Mouse (Mus musculus): ENCODE measurements around the gene Tfam.

Gene Tfam

GRCm38 (mm10) chr10:71238240-71238554, at the start of gene Tfam:
Gene Tfam, minus strand, starts transcription at chr10:71238280.
- no peak for DNase-seq

- peak; percentile 89 for DNase-seq
Measured at GRCm38 (mm10) chr10:71285126-71285580, 47.1 kb upstream of the Tfam start, which contains the start of gene Ube2d1. Gene Ube2d1, minus strand, starts transcription at chr10:71285262.

- DNase-seq, result no peak
Measured at GRCm38 (mm10) chr10:71284511-71285125, 46.5 kb upstream of the Tfam start.

GRCm38 (mm10) chr10:71284131-71284510, 46.0 kb upstream of the Tfam start:
- DNase-seq, result no peak

- DNase-seq, result no peak
Measured at GRCm38 (mm10) chr10:71273008-71273739, 35.1 kb upstream of the Tfam start.

GRCm38 (mm10) chr10:71267973-71268372, 29.9 kb upstream of the Tfam start:
- no peak for DNase-seq

GRCm38 (mm10) chr10:71267511-71267910, 29.4 kb upstream of the Tfam start:
- no peak for DNase-seq

GRCm38 (mm10) chr10:71265067-71265466, 27.0 kb upstream of the Tfam start:
- no peak for DNase-seq

GRCm38 (mm10) chr10:71261637-71262036, 23.6 kb upstream of the Tfam start:
- no peak for DNase-seq

- no peak for DNase-seq
Measured at GRCm38 (mm10) chr10:71258943-71259342, 20.9 kb upstream of the Tfam start.

GRCm38 (mm10) chr10:71258516-71258915, 20.4 kb upstream of the Tfam start:
- DNase-seq, result no peak

GRCm38 (mm10) chr10:71253147-71253546, 15.1 kb upstream of the Tfam start:
- DNase-seq, result no peak

- no peak for DNase-seq
Measured at GRCm38 (mm10) chr10:71252421-71252820, 14.3 kb upstream of the Tfam start.

- DNase-seq, result no peak
Measured at GRCm38 (mm10) chr10:71251846-71252245, 13.8 kb upstream of the Tfam start.

- no peak for DNase-seq
Measured at GRCm38 (mm10) chr10:71251256-71251655, 13.2 kb upstream of the Tfam start.

GRCm38 (mm10) chr10:71250472-71250871, 12.4 kb upstream of the Tfam start:
- DNase-seq, result no peak

- DNase-seq, result no peak
Measured at GRCm38 (mm10) chr10:71249086-71249880, 11.2 kb upstream of the Tfam start.

GRCm38 (mm10) chr10:71246956-71247355, 8.9 kb upstream of the Tfam start:
- peak; percentile 25 for DNase-seq

- DNase-seq, result peak; percentile 45
Measured at GRCm38 (mm10) chr10:71239479-71240120, 1.5 kb upstream of the Tfam start.

- peak; percentile 99 for DNase-seq
Measured at GRCm38 (mm10) chr10:71237516-71238239, 402 bp downstream of the Tfam start.

- no peak for DNase-seq
Measured at GRCm38 (mm10) chr10:71234071-71234470, 4.0 kb downstream of the Tfam start.

GRCm38 (mm10) chr10:71225894-71226293, 12.2 kb downstream of the Tfam start:
- DNase-seq, result peak; percentile 77

- DNase-seq, result no peak
Measured at GRCm38 (mm10) chr10:71223101-71223500, 15.0 kb downstream of the Tfam start.

Measured in thymus, postnatal 25 days (tissue).